Mouse (Mus musculus) G1E (cell line): ENCODE data around the gene Hipk1.

Source experiments
- CTCF ChIP-seq: IDR thresholded peaks from 2 replicates; pipeline ENCODE4 v1.5.1; 2012; ENCODE audit warnings: low read depth, low read length, inconsistent platforms, mixed read lengths
- GATA1 ChIP-seq: IDR thresholded peaks from 2 replicates; pipeline ENCODE4 v1.6.1; 2012; ENCODE audit warnings: borderline replicate concordance, low read length, inconsistent platforms, mixed read lengths
- GATA2 ChIP-seq: IDR thresholded peaks from 2 replicates; pipeline ENCODE4 v1.6.1; 2012; ENCODE audit warnings: low read depth, low read length, inconsistent platforms, borderline replicate concordance
- POLR2AphosphoS5 ChIP-seq: IDR thresholded peaks from 2 replicates; pipeline ENCODE4 v1.6.1; 2012; ENCODE audit warnings: low read depth, low read length, inconsistent platforms; ENCODE audit not compliant: insufficient replicate concordance
- TAL1 ChIP-seq: conservative IDR thresholded peaks from 2 replicates; pipeline ENCODE4 v1.6.1; 2012; ENCODE audit warnings: low read depth, low read length, inconsistent platforms, mixed read lengths

DNA sequence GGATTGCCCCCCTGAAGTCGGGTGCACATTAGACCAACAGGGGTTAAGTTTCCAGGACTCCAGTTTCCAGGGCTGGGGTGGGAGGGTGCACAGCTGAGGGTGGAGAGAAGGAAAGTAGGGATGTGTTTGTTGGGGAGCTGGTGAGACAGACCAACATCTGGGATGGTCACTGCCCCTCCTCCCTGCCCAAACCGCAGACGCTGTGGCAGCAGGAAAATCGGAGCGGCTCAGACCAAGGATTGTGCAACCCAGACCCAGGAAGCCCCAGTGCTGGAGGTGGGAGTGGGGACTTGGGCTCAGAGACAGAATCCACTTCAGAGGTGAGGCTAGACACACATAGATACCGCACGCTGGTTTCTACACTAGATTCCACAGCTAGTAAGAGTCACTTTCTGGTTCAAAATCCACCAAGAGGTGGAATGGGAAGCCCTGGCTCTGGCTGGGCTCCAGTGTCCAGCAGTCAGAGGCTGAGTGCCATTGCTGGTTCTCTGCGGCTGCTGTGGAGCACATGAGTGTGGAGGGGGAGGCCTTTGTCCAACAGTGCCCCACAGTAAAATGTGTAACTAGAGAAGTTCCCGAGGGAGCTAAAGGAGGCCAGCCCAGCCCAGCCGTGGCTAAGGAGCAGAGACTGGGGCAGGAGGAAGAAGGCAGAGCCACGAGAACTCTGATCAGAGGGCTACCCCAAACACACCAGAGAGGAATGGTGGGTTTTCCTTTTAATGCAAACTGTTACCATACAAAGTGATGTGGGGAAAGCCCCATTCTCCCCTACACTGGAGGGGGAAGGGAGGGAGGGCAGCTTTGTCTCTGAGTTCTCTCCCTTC, 56.5 kb downstream of the Hipk1 start:
- TF ChIP-seq GATA1 = no peak
- no peak for TF ChIP-seq CTCF
- TF ChIP-seq POLR2AphosphoS5 = no peak
- TF ChIP-seq TAL1 = no peak
- TF ChIP-seq GATA2 = no peak
